Mouse (Mus musculus): ENCODE results near the gene Mob3a. TPM values are rescaled to one million over a fixed set of nuclear protein-coding genes. Genes with fewer than 3 reads are reported as not detected.

The Mob3a gene
- polyA plus RNA-seq, 1 experiment from 2014 or later: 17.3 TPM

DNA sequence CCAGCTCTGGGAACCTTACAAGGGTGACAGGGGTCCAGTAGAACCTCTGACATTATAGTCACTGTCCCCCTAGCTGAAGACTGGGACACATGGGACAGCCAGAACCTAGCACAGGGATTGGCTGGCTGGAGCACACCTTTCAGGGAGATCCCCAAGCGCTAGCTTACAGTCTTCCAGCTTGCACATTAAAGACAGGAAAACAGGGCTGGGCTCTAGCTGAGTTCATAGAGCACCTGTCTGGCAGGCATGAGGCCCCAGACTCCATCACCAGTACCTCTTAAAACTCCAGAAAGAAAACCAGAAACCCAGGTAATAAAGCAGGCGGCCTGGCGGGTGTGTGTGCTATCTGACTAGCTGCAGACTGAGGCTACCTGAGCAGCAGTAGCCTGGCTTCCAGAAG lies 28.1 kb downstream of the Mob3a start:
- H3K9ac ChIP-seq (replicated peaks): peak overlapping the region; percentile 96
- WGBS (ENCODE audit: insufficient replicate concordance): 81% methylated on average over 3 of the region's 3 CpGs
- peak overlapping the region; percentile 78 for H3K4me2 ChIP-seq (ENCODE audit: low read depth, low read length)
- H3K36me3 ChIP-seq (replicated peaks; ENCODE audit: insufficient read depth, low read length): peaks cover 52% of the 10 kb centered on the region
- ATAC-seq (no peak), DNase-seq (no peak)
- peak overlapping the region; percentile 100; the same call in 1 of the 2 replicates for H3K27ac ChIP-seq (ENCODE audit: low read depth)
- peaks cover 45% of the 10 kb centered on the region for H3K4me1 ChIP-seq (ENCODE audit: insufficient read depth)
- no peaks in the 10 kb centered on the region for H3K27me3 ChIP-seq (ENCODE audit: insufficient read depth, low read length)
- no peaks in the 10 kb centered on the region for H3K9me3 ChIP-seq (ENCODE audit: low read length)
- TF ChIP-seq EP300 (IDR thresholded peaks at IDR 0.05; ENCODE audit: low read depth) (no peak), CTCF (IDR thresholded peaks at IDR 0.05; ENCODE audit: low read depth) (no peak)
- peak overlapping the region; percentile 95 for H3K4me3 ChIP-seq (ENCODE audit: low read depth, low read length)

DNA sequence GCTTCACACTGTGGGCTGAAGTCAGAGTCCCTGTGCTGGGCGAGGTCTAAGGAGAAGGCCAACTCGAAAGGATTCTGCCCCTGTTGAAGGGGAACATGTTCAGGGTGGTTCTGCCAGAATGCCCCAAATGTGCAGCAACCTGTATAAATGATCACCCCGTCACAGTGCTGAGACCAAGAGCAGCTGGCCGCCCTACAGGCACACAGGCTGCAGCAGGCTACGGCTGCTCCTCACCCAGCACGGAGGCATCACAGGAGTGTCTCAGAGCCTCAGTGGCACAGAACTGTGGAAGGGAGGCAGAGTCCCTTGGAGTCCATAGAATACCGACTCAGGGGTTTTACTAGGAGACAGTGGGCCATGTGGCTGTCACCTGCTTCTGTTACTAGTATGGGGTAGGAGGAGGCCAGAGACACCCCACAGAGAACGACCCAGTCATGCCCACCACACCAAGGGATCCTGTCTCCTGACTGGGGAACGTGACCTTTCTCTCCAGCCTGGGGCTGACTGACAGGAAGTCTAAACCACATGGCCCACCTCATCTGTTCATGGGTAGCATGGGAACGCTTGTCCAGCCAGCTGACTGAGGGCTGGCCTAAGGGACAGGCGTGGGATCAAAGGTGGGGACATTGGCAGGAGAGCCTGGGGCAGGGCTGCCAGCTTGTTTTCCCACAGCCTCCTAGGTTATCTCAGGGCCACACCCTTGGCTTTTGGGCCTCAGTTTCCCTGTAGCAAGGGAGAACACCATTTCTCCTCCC lies 29.7 kb downstream of the Mob3a start:
- H3K4me1 ChIP-seq (ENCODE audit: insufficient read depth): peaks cover 32% of the 10 kb centered on the region
- H3K9ac ChIP-seq (replicated peaks): no peak overlapping the region; the same call in 1 of the 2 replicates
- peaks cover 68% of the 10 kb centered on the region for H3K36me3 ChIP-seq (replicated peaks; ENCODE audit: insufficient read depth, low read length)
- DNase-seq (no peak), ATAC-seq (no peak)
- no peaks in the 10 kb centered on the region for H3K27me3 ChIP-seq (ENCODE audit: insufficient read depth, low read length)
- no peak overlapping the region; the same call in 1 of the 2 replicates for H3K4me2 ChIP-seq (ENCODE audit: low read depth, low read length)
- no peak overlapping the region for H3K4me3 ChIP-seq (ENCODE audit: low read depth, low read length)
- H3K9me3 ChIP-seq (ENCODE audit: low read length): no peaks in the 10 kb centered on the region
- H3K27ac ChIP-seq (ENCODE audit: low read depth): no peak overlapping the region
- TF ChIP-seq CTCF (IDR thresholded peaks at IDR 0.05; ENCODE audit: low read depth) (no peak), EP300 (IDR thresholded peaks at IDR 0.05; ENCODE audit: low read depth) (no peak)
- 81% methylated on average over 11 of the region's 11 CpGs for WGBS (ENCODE audit: insufficient replicate concordance)

DNA sequence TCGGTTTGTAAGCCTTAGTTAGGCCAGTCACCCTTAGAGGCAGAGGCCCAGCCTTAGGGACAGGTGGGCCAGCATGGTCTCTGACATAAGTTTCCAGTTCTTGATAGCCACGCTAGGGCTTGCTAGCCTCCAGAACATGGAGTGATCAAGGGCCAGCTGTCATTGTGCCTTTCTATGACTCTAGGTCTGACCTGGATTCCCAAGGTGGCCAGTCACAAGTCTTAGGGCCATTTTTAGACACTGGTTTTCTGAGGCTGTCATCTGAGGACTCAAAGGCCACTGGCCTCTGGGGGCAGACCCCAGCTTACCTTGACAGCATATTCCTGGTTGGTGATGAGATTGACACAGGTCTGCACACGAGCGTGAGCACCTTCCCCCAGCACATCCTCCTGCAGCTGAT lies 30.5 kb downstream of the Mob3a start:
- Histone ChIP-seq H3K27me3 (ENCODE audit: insufficient read depth, low read length) (no peaks in the 10 kb centered on the region), H3K27ac (ENCODE audit: low read depth) (no peak overlapping the region), H3K4me2 (ENCODE audit: low read depth, low read length) (no peak overlapping the region), H3K9ac (replicated peaks) (no peak overlapping the region), H3K4me1 (ENCODE audit: insufficient read depth) (peaks cover 32% of the 10 kb centered on the region), H3K4me3 (ENCODE audit: low read depth, low read length) (no peak overlapping the region), H3K9me3 (ENCODE audit: low read length) (no peaks in the 10 kb centered on the region), H3K36me3 (replicated peaks; ENCODE audit: insufficient read depth, low read length) (peaks cover 77% of the 10 kb centered on the region)
- WGBS (ENCODE audit: insufficient replicate concordance): 88% methylated on average over 4 of the region's 4 CpGs
- no peak for ATAC-seq
- no peak for TF ChIP-seq CTCF (IDR thresholded peaks at IDR 0.05; ENCODE audit: low read depth)
- no peak for DNase-seq

DNA sequence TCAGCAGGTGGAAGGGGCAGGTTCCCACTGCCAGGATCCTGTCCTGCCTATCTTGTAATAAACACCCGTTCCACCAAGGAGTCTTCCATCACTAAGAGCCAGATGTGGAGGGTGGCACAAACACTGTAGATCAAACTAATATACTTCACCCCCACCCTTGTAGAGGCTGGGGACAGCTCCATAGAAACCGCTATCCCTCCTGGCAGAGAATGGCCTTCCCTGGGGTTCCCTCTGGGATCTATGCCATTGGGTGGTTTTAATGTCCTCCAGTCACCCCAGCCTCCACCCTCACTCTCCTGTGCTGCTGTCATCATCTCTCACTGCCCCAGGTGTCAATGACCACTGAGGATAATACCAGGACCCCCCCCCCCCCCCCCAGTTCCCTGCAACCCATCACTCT lies 31.2 kb downstream of the Mob3a start:
- no peaks in the 10 kb centered on the region for H3K27me3 ChIP-seq (ENCODE audit: insufficient read depth, low read length)
- H3K9me3 ChIP-seq (ENCODE audit: low read length): no peaks in the 10 kb centered on the region
- no peak overlapping the region for H3K9ac ChIP-seq (replicated peaks)
- no peak overlapping the region for H3K27ac ChIP-seq (ENCODE audit: low read depth)
- no peak overlapping the region for H3K4me2 ChIP-seq (ENCODE audit: low read depth, low read length)
- DNase-seq (no peak), ATAC-seq (no peak)
- WGBS (ENCODE audit: insufficient replicate concordance): 96% methylated on average over 2 of the region's 2 CpGs
- no peak for TF ChIP-seq CTCF (IDR thresholded peaks at IDR 0.05; ENCODE audit: low read depth)
- TF ChIP-seq EP300 (IDR thresholded peaks at IDR 0.05; ENCODE audit: low read depth): no peak
- peaks cover 39% of the 10 kb centered on the region for H3K4me1 ChIP-seq (ENCODE audit: insufficient read depth)
- peaks cover 82% of the 10 kb centered on the region for H3K36me3 ChIP-seq (replicated peaks; ENCODE audit: insufficient read depth, low read length)
- H3K4me3 ChIP-seq (ENCODE audit: low read depth, low read length): no peak overlapping the region

DNA sequence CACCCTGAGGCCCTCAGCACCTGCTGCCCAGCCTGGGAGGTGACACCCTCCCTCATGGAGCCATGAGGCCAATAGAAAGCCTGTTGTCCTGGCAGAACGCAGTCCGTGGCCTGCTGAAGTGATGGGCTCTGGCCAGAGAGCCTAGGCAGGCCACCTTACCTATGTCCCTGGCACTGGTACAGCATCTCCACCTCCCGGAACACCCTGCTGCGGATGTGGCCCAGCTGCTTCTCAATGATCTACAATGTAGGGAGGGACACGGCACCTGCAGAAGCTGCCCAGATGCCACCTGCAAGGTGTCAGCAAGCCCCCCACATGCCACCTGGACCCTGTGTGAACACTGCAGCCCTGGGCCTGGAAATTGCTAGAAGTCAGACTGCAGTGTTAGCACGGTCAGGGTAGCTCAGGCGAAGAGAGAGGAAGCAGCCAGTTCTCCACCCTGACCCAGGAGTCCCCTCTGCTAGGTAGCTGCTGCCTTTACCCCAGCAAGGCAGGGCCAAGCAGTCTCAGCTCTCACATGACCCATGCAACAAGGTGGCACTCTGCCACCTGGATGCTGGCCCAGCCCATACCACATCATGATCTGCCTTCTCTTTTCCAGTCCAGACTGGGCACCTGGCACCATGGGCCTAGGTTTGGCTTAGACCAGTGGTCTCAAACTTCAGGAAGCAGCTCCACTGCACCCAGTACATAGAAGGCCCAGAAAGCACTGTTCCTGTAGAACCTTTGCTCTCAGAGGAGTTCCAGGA lies 31.9 kb downstream of the Mob3a start:
- no peaks in the 10 kb centered on the region for H3K27me3 ChIP-seq (ENCODE audit: insufficient read depth, low read length)
- H3K9ac ChIP-seq (replicated peaks): no peak overlapping the region
- H3K27ac ChIP-seq (ENCODE audit: low read depth): no peak overlapping the region
- DNase-seq: no peak
- no peaks in the 10 kb centered on the region for H3K9me3 ChIP-seq (ENCODE audit: low read length)
- no peak overlapping the region for H3K4me3 ChIP-seq (ENCODE audit: low read depth, low read length)
- peaks cover 41% of the 10 kb centered on the region for H3K4me1 ChIP-seq (ENCODE audit: insufficient read depth)
- TF ChIP-seq EP300 (IDR thresholded peaks at IDR 0.05; ENCODE audit: low read depth) (no peak), CTCF (IDR thresholded peaks at IDR 0.05; ENCODE audit: low read depth) (no peak)
- peaks cover 82% of the 10 kb centered on the region for H3K36me3 ChIP-seq (replicated peaks; ENCODE audit: insufficient read depth, low read length)
- no peak overlapping the region for H3K4me2 ChIP-seq (ENCODE audit: low read depth, low read length)
- no peak for ATAC-seq
- 92% methylated on average over 7 of the region's 7 CpGs for WGBS (ENCODE audit: insufficient replicate concordance)

DNA sequence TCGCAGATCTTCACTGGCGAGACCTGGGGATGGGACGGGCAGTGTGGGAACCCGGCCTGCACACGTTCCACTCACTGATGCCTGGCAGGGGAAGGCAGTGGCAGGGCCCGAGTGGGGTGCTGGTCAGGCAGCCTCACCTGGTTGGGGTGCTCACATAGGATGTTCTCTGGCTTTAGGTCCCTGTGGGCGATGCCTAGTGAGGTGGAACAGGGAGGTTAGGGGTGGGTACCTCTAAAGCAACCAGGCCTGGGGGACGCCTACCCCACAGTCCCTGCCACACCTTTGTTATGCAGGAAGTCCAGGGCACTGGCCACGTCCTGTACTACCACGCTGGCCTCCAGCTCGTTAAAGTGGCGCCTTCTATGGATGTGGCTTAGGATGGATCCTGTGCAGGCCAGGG lies 32.8 kb downstream of the Mob3a start:
- no peaks in the 10 kb centered on the region for H3K27me3 ChIP-seq (ENCODE audit: insufficient read depth, low read length)
- no peak overlapping the region for H3K4me3 ChIP-seq (ENCODE audit: low read depth, low read length)
- peaks cover 41% of the 10 kb centered on the region for H3K4me1 ChIP-seq (ENCODE audit: insufficient read depth)
- DNase-seq: no peak
- TF ChIP-seq EP300 (IDR thresholded peaks at IDR 0.05; ENCODE audit: low read depth): no peak
- no peak for TF ChIP-seq CTCF (IDR thresholded peaks at IDR 0.05; ENCODE audit: low read depth)
- 88% methylated on average over 12 of the region's 12 CpGs for WGBS (ENCODE audit: insufficient replicate concordance)
- no peak overlapping the region for H3K27ac ChIP-seq (ENCODE audit: low read depth)
- no peak overlapping the region for H3K4me2 ChIP-seq (ENCODE audit: low read depth, low read length)
- peaks cover 81% of the 10 kb centered on the region for H3K36me3 ChIP-seq (replicated peaks; ENCODE audit: insufficient read depth, low read length)
- H3K9me3 ChIP-seq (ENCODE audit: low read length): no peaks in the 10 kb centered on the region
- H3K9ac ChIP-seq (replicated peaks): no peak overlapping the region
- no peak for ATAC-seq
